Mouse (Mus musculus): Measurements from ENCODE around the gene Sf1.

- peak; percentile 40; the same call in 1 of the 2 replicates for TF ChIP-seq CTCF (IDR thresholded peaks at IDR 0.05; ENCODE audit: low read depth)
- TF ChIP-seq EP300 (IDR thresholded peaks at IDR 0.05; ENCODE audit: low read depth): no peak
Measured at GRCm38 (mm10) chr19:6334673-6335457, 28.6 kb upstream of the Sf1 start, which contains the start of gene Men1.

Measured in heart, postnatal 0 days (tissue).